Mouse (Mus musculus): ENCODE measurements at regions not wholly inside any gene's neighbourhood (a gene's known extent, or its start where the extent isn't known, plus 50 kb on each side); places are given as distances from the start of the nearest gene placed in this dataset.
A peak's percentile ranks its signal among the peaks of the same experiment; 100 is the strongest.
"Not testable (repeated sequence)": the region's sequence is repeated elsewhere in the genome, so short reads cannot be mapped to it uniquely, and the experiment has no call there.

DNA sequence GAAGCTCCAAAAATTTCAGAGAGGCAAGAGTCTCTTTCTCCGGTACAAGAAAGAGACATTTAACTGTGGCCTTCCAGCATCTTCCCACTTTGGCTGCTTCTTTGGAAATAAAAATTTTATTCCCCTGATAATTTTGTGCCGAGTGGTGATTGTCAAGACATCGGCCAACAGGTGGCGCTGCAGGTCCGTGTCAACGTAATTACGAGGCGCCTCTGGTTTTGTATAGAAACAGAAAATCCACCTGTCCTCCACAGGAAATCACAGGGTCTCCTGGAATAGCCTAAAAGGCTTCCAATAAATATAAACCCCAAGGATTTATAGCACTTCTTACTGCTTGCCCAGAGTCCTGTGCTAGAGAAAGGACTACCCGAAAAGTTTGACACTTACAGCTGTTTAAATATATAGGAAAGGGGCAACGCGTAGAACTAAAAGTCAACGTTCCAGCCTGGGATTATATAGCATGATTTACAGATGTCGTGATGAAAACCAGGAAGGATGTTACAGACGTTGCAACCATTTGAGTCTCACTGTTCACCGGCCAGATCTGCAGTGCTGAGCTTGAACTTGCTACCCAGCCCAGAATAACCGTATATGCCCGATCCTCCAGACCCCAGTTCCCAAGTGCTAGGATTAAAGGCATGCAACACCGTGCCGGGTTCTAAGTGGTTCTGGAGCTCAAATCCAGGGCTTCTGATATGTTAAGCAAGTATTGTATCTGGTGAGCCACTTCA, 251.3 kb upstream of the Tgfbr2 start:
- Histone ChIP-seq H3K79me2 (replicated peaks; ENCODE audit: control insufficient read depth, extremely low read depth, insufficient read depth, poor library complexity, severe bottlenecking) (no peaks in the 10 kb centered on the region), H3K9ac (ENCODE audit: insufficient read depth, low read depth) (no peak overlapping the region), H3K4me3 (replicated peaks in 1 of 3; ENCODE audit: low read depth in 2 of 3, low read length in 2 of 3, poor library complexity in 1 of 3) (no peak overlapping the region), H3K4me2 (ENCODE audit: insufficient read depth, low read depth, poor library complexity, severe bottlenecking) (no peak overlapping the region; the same call in 1 of the 2 replicates), H3K9me3 (replicated peaks; ENCODE audit: low read length) (no peaks in the 10 kb centered on the region), H3K36me3 (replicated peaks in 1 of 2; ENCODE audit: control insufficient read depth in 1 of 2, insufficient read depth in 1 of 2, low read length in 1 of 2) (no peaks in the 10 kb centered on the region), H3K27me3 (replicated peaks) (no peaks in the 10 kb centered on the region), H3K4me1 (ENCODE audit: control insufficient read depth in 1 of 2, insufficient read depth in 2 of 2) (no peaks in the 10 kb centered on the region), H3K27ac (ENCODE audit: insufficient read depth, low read depth) (no peak overlapping the region)
- dilution Hi-C loops (cut with MboI; ENCODE audit: extremely low pct_ligation_motif_present, extremely low pct_unique_long_range_greater_than_20kb, low sequenced_read_pairs), result no loop called here
- TF ChIP-seq RAD21 (IDR thresholded peaks at IDR 0.05; ENCODE audit: low read depth, low read length), result peak; percentile 88
- TF ChIP-seq ZNF384 (IDR thresholded peaks at IDR 0.05; ENCODE audit: low read depth, low read length), result no peak
- TF ChIP-seq SIN3A (IDR thresholded peaks at IDR 0.05; ENCODE audit: low read length), result no peak
- TF ChIP-seq BHLHE40 (IDR thresholded peaks at IDR 0.05; ENCODE audit: low read depth, low read length), result 0 out of 2 replicates have a peak, but pooled peaks have one; percentile 6
- no peak for TF ChIP-seq ZMIZ1 (IDR thresholded peaks at IDR 0.05; ENCODE audit: low read depth, low read length)
- no peak for TF ChIP-seq MAFK (IDR thresholded peaks at IDR 0.05; ENCODE audit: insufficient replicate concordance, low read length)
- TF ChIP-seq PAX5 (IDR thresholded peaks at IDR 0.05; ENCODE audit: low read length), result no peak
- TF ChIP-seq TCF12 (IDR thresholded peaks at IDR 0.05; ENCODE audit: low read depth, low read length), result no peak
- peak; percentile 50 to 88; a peak in 3 of 4 replicates for TF ChIP-seq CTCF (conservative IDR thresholded peaks at IDR 0.05 in 1 of 2, IDR thresholded peaks at IDR 0.05 in 1 of 2; ENCODE audit: low read depth in 2 of 2, low read length in 2 of 2)
- TF ChIP-seq TBP (conservative IDR thresholded peaks at IDR 0.05; ENCODE audit: low read depth, low read length), result no peak
- TF ChIP-seq ZC3H11A (IDR thresholded peaks at IDR 0.05; ENCODE audit: low read depth, low read length), result 0 out of 2 replicates have a peak, but pooled peaks have one; percentile 10
- TF ChIP-seq ELF1 (IDR thresholded peaks at IDR 0.05; ENCODE audit: low read depth, low read length), result no peak
- no peak for TF ChIP-seq E2F4 (IDR thresholded peaks at IDR 0.05; ENCODE audit: insufficient replicate concordance, low read depth, low read length)
- no peak for TF ChIP-seq MAZ (IDR thresholded peaks at IDR 0.05; ENCODE audit: low read depth, low read length)
- no peak for TF ChIP-seq USF2 (conservative IDR thresholded peaks at IDR 0.05; ENCODE audit: low read depth, low read length)
- TF ChIP-seq JUND (conservative IDR thresholded peaks at IDR 0.05; ENCODE audit: low read depth, low read length), result no peak
- TF ChIP-seq ZKSCAN1 (IDR thresholded peaks at IDR 0.05; ENCODE audit: borderline replicate concordance, low read depth, low read length), result no peak
- 0 out of 2 replicates have a peak, but pooled peaks have one; percentile 36 for TF ChIP-seq IRF4 (IDR thresholded peaks at IDR 0.05; ENCODE audit: low read depth, low read length)
- TF ChIP-seq NELFE (IDR thresholded peaks at IDR 0.05; ENCODE audit: low read depth, low read length), result no peak
- peak; percentile 73 for TF ChIP-seq SMC3 (IDR thresholded peaks at IDR 0.05; ENCODE audit: low read depth, low read length)
- in situ Hi-C loops (cut with MboI; ENCODE audit: low pct_ligation_motif_present, low pct_unique_long_range_greater_than_20kb, low sequenced_read_pairs), result loop anchor here (10.0 kb wide), 1 partner anchor 58 kb away; no protein-coding TSS in a partner anchor
- peak; percentile 68 for DNase-seq (ENCODE audit: extremely low read depth)

DNA sequence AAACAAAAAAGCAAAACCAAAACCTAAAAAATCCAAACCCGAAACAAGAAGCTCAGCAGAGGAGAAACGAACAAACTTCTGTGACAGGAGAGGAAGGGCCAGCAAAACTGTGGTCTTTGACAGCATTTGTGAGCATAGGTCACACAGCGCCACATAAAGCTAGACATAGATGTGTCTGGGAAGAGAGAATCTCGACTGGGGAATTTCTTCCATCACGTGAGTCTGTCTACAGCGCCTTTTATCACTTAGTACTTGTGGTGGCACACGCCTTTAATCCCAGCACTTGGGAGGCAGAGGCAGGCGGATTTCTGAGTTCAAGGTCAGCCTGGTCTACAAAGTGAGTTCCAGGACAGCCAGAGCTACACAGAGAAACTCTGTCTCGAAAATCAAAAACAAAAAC, 250.2 kb upstream of the Tgfbr2 start:
- dilution Hi-C loops (cut with MboI; ENCODE audit: extremely low pct_ligation_motif_present, extremely low pct_unique_long_range_greater_than_20kb, low sequenced_read_pairs); H3K4me3 ChIP-seq (replicated peaks in 1 of 3; ENCODE audit: low read depth in 2 of 3, low read length in 2 of 3, poor library complexity in 1 of 3); H3K4me2 ChIP-seq (ENCODE audit: insufficient read depth, low read depth, poor library complexity, severe bottlenecking); H3K27ac ChIP-seq (ENCODE audit: insufficient read depth, low read depth); H3K4me1 ChIP-seq (ENCODE audit: control insufficient read depth in 1 of 2, insufficient read depth in 2 of 2); DNase-seq (ENCODE audit: extremely low read depth); H3K9ac ChIP-seq (ENCODE audit: insufficient read depth, low read depth); H3K36me3 ChIP-seq (replicated peaks in 1 of 2; ENCODE audit: control insufficient read depth in 1 of 2, insufficient read depth in 1 of 2, low read length in 1 of 2); H3K79me2 ChIP-seq (replicated peaks; ENCODE audit: control insufficient read depth, extremely low read depth, insufficient read depth, poor library complexity, severe bottlenecking); H3K9me3 ChIP-seq (replicated peaks; ENCODE audit: low read length); H3K27me3 ChIP-seq (replicated peaks): not testable (repeated sequence)
- in situ Hi-C loops (cut with MboI; ENCODE audit: low pct_ligation_motif_present, low pct_unique_long_range_greater_than_20kb, low sequenced_read_pairs), result loop anchor here (10.0 kb wide), 1 partner anchor 59 kb away; no protein-coding TSS in a partner anchor
